Mouse (Mus musculus) thymus, postnatal 10 days (tissue): ENCODE data around the gene Slc24a3.

Source experiments
- DNase-seq, 2 experiments: peaks; one replicate each; pipeline ENCODE4 v3.0.0; 2021; ENCODE audit warnings: low spot score in 2 of 2

The Slc24a3 gene

DNA sequence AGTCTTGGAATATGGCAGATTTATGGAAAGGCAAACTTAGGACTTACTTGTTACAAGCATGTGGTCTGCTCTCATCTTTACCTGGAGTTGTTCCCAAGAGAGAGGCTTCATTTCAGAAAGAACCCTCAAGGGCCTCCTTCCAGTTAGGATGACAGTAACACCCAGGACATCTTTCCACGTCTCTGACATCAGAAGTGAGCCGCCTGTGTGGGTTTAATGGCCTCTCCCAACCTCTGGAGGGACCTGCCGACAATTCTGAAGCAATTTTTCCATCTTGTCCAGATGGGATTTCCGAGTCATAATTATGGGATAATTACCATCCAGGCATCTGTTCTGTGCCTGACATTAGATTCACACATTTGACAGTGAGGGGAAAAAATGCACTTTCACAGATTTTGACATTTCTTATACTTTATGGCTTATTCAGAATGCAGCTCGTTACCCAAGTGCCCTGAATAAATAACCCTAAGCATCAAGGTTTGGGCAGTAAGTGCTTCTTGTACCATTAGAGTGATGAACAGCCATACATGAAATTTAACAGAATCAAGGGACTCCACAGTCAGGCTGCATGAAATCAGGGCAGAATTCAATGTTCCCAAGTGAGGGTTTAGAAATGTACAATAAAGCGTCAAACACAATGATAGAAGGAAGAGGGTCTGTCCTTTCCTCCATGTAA, 463.7 kb downstream of the Slc24a3 start:
- DNase-seq = no peak

DNA sequence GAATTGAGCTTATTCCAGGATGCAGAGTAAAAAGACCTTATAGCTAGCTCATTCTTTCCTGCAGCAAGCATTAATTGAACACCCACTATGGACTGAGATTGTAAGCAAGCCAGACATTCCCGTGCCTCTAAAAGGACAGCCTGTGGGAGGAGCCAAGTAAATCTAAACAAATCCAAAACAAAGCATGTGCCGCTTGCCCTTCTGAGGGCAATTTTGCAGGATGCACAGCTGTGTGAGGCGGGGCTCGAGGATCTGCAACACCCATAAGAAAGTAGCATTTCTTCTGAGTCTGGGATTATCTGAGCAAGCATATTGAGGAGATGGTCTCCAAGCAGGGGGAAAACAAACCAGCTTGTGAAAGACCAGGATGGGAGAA, 464.2 kb downstream of the Slc24a3 start:
- no peak for DNase-seq

DNA sequence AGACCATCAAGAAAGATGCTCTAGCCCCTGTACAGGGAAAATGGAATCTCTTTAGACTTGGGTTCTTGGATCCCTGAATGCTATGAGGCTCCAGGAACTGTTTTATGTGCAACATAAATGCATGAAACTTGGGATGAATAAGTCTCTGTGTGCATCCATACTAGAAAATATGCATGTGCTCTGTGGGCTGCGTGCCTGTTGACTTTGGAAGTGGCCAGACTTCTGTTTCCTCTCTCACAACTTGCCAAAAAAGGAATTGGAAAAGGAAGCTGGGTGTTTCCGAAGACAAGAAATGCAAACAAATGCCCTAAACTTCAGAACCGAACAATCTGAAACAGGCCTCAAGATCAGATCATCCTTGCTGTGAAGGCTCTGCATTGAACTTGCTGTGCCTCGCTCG, 466.3 kb downstream of the Slc24a3 start:
- no peak for DNase-seq

DNA sequence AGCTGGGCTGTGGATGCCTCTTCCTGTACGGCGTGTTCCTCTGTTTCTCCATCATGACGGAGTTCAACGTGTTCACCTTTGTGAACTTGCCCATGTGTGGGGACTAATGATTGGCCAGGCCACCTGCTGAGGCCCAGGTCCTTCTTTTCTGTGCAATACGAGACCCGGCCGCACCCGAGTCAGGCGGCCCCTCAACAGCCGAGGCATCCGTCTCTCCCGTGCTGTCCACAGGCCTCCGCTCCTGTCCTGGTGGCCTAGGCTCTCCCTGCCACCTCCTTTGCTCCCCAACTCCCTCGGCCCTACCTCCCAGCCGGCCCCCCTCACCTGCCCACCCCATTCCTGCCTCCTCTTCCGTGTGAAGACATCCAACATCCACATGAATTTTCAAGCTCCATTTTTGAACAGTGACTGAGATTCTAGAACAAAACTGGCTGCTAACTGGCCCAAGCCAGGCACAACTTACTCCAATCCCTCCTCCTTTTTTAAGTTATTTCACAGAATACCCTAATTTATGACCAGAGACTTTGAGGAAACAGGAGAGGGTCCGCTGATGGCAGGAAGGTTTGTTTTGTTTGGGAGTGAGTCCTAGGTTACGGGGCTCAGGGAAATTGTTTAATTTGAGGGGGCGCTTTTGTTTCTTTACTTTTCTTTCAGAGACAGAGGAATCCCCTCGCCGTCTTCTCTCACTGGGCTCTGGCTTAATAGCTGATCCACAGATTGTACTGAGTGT, 472.9 kb downstream of the Slc24a3 start:
- no peak for DNase-seq

DNA sequence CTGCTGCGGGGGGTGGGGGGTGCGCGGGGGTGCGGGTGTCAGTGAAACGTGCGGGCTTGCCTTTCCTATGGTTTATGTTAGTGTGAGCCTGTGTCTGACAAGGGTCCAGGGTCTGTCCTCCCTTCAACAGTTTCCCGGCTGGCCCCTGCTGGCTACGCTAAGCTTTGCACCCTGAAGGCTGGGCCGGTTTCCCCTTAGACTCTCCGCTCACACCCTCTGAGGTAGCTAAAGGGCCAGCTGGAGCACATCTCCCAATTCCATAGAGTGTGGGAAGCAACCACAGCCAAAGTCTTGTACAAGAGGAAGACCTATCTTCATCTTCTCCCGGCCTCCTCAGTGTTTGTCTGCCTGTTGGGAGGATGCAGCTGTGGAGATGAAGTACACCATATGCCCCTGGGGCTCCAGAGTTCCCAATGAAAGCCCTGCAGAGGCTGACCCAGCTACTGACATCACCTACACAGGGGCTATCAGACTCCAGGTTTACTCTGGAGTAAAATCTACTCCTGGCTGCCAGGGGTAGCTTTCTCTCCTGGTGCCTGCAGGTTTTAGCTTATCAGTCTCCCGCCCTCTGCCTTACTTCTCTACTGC, 487.9 kb downstream of the Slc24a3 start:
- no peak for DNase-seq

DNA sequence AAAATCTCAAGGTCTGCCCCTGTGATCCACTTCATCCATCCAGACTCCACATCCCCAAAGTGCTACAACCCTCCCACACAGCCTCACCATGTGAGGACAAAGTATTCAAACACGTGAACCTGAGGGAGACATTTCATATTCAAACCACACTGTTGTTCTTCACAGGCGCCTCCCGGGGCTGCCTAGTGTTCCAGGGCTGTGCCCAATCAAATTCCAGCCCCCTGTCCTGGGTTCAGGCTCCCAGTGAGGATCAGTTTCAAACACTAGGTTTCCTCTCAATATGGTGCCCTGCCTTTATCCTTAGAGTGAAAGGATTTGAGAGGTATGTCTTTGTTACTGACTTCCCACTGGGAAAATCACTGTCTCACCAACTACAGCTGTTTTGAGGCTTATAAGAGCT, 488.6 kb downstream of the Slc24a3 start:
- DNase-seq = no peak

DNA sequence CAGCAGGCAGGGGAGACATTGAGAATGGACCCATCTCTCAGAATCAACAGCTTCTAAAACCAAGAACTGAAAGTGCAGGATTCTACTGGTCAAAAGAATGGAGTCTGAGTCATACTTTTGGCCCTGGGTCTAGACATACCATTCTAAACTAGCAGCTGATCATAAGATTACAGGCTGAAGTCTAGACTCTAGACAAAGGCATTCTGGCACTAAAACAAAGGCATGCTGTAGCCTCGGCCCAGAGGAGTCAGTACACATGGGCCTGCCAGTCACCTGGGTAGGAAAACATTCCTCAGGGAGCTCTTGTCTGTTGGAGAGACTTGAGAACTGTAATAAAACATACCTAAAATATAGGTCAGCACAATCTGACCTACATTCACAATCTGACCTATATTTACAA, 489.2 kb downstream of the Slc24a3 start:
- no peak for DNase-seq

DNA sequence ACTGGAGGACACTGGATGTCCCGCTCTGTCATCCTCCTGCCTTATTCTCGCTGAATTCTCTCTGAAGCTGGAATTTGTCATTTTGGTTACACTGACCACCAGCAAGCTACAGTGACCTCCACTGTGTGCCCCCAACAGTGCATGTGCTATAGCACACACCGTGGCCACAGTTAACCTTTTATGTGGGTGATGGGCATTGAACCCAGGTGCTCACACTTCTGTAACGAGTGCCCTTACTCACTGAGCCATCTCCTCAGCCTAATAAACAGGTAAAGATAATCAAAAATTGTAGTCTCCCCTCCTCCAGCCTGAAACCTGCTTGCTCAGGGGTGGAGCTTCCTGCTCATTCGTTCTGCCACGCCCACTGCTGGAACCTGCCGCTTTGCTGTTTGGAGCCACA, 493.7 kb downstream of the Slc24a3 start:
- no peak for DNase-seq

DNA sequence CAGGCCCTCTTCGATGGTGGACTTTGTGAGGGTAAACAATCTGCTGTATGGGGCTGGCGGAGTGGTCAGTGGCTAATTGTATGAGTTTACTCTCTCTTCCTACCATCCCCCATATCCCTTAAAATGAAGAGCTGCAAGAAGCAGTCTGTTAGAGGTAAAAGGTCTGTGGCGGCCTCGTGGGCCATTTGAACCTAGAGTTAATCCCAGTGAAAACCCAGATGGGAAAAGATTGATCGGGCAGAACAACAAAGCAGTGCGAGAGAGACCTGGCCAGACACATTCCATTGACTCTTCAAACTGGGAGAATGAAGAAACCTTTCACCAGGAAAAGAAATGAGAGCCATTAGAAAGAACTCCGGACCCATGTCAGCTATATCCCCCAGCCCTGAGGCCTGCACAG, 496.3 kb downstream of the Slc24a3 start:
- DNase-seq = no peak

DNA sequence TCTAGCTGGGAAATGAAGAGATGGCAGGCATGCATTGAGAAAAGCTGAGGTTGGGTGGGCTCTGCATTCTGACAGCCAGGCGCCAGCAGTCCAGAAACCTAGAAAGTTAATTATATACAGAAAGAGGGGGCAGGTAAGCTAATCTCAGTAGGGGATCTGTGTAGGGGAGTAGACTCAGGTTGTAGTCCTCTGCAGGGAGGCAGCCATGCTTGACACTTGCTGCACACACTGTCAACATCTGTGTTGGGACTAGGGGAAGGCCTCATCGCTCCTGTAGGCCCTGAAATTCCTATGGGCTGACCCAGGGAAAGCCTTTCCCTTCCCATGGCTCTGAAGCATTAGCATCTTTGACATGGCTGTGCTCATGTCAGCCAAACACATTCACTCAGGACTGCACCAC, 496.8 kb downstream of the Slc24a3 start:
- DNase-seq = no peak

DNA sequence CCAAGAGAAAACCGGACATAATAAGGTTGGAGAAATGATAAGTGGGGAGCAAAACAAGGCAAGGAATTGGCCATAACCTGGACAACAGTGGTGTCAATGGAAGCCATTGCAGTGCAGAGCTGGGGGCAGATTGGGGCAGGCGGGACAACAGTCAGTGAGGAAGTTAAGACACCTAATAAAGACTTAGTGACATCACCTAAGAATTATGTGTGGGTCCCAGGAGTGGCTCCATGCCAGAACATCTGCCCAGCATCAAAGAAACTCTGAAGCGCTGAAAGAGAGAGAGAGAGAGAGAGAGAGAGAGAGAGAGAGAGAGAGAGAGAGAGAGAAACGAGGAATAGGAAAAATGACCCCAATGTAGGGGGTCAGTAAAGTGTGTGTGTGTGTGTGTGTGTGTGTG, 500.6 kb downstream of the Slc24a3 start:
- no peak for DNase-seq

DNA sequence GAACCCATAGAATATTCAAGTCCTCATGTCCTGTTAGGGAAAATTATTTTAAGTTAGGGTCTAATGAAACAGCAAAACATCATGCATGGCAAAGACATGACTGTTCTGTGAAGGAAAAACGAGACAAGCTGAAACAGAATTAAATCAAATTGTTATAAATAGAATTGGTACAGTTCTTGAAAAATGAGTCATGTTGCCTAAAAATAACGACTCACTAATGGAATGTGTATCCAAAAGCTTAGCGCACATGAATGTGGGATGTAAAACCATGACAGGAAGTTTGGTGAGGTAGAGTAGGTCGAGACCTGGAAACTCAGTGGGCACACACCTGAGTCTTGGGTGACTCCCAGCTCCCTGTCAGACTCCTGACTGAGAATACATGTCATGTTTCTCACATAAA, 502.6 kb downstream of the Slc24a3 start:
- DNase-seq = no peak

DNA sequence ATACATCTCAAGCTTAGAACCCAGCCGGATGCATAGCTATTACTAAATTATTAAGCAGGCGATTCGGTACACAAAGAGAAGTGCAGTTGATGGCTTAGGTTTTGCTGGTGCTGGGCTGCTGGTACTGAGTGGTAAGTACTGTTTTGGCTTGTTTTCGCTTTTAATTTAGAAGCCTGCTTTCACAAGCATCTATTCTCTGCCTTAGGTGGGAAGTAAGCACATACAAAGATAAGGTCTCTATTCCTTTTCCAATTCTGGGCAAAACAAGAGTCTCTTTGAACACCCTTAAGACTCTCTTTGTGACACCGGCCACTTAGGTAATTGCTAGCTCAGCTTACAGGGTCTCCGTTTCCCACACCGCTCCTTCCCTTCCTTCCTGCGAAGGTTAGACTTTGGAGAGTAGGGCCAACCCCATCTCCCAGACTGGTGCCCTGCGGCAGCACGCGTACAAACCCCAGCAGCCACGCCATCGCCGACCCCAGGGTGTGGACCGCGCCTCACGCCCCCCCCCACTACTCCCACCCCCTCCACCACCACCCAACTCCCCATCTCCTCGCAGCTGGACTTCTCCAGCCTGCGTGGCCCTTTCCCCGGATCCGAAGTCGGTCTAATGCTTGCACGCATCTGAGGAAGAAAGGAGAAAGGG, 507.1 kb downstream of the Slc24a3 start:
- DNase-seq = no peak

DNA sequence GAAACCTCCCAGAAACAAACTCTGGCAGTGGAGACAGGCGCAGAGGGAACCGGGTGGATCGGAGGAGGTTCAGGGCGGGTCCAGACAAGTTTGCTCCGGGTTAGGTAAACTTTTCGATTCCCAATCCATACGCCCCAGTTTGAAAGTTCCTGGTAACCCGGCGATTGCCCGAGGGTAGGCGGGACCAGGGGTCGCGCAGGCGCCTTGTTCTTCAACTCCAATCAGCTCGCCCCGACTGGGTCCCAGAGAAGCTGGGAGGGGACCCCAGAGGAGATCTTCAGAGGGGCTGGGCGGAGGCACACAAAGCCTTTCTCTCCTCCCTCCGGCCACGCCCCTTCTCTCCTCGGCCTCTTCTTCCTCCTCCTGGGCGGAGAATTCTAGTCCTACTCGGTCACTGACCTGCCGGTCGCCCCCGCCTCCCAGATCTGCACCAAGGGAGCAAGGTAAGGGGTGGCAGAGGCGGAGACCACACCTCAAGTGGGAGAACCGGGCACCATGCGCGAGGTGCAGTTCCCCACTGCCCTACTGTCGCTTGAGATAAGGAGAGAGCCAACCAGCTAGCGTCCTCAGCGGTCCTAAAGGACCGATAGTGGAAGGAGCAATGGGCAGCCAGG, 507.7 kb downstream of the Slc24a3 start, which contains the start of gene Rin2:
Gene Rin2 (plus strand): TSS at position 74 of the 614 bp plus-strand sequence.
- peak; percentile 32 to 33 for DNase-seq

DNA sequence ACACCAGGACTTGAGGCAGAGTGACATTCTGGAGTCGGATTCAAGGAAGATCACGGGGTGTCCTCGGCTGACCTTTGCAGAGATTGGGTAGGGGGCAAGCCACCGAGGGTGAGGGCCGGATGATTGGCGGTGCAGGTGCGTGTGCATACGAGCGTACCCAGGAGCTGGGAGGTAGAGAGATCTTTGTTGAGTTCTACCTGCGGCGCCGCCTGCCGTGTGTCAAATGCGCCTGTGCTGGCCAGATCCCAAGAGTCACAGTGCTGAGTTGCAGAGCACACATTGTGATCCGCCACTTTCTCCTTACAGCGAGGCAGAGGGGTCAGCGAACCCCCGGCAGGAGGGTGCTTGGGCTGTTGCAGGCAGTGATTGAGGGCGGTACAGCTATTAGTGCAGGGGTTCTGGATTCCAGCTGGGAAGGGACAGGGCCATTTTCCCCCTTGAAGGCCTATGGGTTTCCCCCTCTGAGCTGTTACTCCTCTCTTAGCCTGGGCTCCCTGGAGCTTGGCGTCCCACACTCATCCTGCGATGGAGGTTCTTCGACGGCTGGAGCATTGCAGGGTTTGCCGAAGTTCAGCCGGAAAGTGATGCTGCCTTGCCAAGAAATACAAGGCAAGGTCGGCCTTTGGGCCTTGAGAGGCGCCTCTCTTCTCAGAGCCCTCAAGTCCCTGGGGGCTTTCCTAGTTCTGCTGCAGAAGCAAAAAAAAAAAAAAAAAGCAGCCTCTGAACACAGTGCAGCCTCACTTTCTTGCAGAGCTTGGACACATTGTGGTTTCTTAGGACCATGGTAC, 508.4 kb downstream of the Slc24a3 start:
- peak in 1 of 2 experiments; percentile 7 for DNase-seq

DNA sequence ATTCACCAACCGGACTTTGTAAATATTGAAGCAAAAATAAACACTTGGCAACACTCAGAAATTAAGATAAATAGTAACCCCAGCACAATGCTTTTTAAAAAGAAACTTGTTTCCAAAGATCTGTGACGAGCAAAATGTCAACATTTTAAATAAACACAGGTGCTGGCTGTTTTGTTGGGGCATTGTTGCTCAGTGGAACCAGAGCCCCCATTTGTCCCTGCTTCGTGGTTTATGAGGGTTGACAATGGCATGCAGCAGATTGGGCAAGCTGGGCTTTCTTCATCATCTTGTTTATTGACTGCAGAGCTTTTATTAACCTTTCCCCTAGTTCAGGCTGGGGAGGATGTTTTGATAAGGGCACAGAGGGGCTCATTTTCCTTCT, 509.0 kb downstream of the Slc24a3 start:
- DNase-seq = no peak

DNA sequence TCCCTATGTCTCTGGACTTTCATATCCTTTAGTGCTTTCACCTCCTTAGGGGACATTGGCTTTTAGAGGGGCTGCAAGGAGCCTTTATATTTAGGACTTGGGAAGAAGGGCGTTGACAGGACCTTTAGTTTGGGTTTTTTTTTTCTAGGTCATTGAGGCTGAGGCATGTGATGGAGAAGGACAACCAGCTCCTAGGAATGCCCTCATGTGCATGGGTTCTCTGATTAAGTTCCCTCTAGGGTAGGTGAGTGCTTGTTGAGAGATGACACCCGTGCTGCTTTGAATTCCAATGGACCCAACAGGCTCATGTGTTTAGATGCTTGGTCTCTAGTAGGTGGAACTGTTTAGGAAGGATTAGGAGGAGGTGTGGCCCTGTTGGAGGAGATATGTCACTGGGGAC, 509.4 kb downstream of the Slc24a3 start:
- DNase-seq = no peak

DNA sequence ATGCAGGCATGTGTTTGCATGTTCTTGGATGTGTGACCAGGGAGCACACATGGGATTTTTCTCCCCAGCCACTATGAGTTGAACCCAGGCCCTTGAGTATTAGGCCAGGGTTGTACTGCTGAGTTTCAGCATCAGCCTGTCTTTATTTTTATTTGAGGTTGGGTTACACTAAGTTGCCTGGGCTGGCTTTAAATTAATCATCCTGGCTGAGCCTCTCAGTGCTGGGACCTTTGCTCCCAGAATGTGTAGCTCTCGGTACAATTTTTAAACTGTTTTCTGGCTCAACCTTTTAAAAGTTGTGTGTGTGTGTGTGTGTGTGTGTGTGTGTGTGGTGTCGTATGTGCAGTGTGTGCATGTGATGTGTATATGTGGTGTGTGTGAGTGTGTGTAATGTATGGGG, 512.6 kb downstream of the Slc24a3 start:
- DNase-seq = no peak

DNA sequence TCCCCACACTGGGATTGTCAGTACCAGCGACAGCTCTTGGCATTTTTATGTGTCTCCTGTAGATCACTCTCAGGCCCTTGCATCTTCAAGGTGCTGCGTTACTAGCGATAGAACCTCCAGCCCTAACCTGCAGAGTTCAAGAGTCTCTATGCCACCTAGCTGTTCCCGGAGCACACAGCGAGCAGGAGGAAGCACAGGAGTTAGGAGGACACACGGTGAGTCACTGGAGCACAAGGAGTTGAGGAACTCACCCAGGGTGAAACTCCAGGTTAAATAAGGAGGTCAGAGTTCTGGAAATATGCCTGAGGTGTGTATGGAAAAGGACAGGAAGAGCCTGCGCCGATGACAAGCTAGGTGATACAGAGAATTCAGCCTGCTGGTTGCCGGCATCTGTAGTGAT, 513.2 kb downstream of the Slc24a3 start:
- no peak for DNase-seq

DNA sequence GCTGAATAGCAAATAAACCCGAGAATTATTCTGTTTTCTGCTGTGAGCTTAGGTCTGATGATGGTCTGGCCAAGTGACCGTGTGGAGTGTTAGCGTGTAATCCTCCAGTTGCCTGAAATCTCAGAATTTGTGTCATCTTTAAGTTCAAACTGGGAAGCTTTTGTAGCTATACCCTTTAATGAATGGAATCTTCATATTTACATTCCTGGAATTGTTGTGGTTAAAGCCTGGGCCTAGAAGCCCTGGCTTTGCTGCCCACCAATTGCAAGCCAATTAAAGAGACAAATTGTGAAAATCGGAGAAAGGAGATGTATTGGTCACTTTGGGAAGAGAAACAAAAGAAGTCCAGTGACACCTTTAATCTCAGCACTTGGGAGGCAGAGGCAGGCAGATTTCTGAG, 514.1 kb downstream of the Slc24a3 start:
- DNase-seq = no peak

DNA sequence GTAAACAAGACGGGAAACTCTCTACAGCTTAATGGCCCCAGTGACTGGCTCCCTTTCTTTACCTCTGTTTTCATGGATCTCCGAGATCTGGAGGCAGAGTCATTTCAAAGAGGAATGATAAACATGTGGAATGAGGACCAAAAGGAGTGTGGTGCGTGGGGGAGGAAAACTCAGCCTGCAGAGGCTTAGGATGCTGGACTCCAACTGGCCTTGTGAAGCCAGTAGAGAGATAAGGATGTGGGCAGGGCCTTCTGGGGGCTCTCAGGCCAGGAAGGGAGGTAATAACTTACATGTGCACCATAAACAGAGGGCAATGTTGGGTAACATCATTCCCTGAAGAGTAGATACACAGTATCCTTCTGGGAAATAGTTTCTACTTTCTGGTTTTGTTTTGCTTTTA, 515.4 kb downstream of the Slc24a3 start:
- no peak for DNase-seq

DNA sequence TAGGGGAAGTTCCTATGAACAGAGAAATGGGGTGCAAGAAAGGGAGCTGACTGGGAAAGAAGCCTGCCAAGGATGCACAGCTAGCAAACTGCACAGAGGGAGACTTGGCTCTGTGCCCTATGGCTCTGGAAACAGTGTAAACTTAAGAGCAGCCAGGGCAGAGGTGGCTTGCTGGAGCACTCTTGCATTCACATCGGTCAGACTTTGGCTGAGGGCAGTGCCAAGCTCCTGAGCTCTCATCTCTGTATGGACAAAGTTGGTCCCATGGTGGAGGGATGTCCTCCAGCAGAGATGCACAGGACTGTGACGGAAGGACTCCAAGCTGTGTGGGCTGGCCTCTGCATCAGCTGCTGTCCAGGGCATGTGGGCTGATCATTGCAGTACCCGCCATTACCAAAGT, 516.0 kb downstream of the Slc24a3 start:
- no peak for DNase-seq
